ENCODE assay signal across 23 mouse cellular contexts in genomic region chr11:64924989-64925388, GRCm38 (mm10).
"Had no signal": no experiment of that assay in that cellular context is flagged by ENCODE, and none has a peak within 500 bp of the region (broad histone marks: within the 10 kb centered on the region; RNA-seq: fewer than 3 reads in every experiment).

No protein-coding gene starts in this region.

- H3K4me1 ChIP-seq: forebrain, embryonic 15.5 days; heart, embryonic 12.5 days; kidney, embryonic 15.5 days; limb, embryonic 10.5 days had no signal

- H3K4me2 ChIP-seq: forebrain, embryonic 15.5 days; heart, embryonic 12.5 days; hindbrain, embryonic 14.5 days; kidney, embryonic 15.5 days; limb, embryonic 12.5 days had no signal

- H3K9ac ChIP-seq: forebrain, embryonic 15.5 days; forebrain, postnatal 0 days; heart, embryonic 12.5 days; hindbrain, embryonic 14.5 days; kidney, embryonic 15.5 days; limb, embryonic 12.5 days had no signal

- H3K36me3 ChIP-seq: forebrain, embryonic 15.5 days; heart, embryonic 10.5 days; heart, embryonic 12.5 days; kidney, embryonic 15.5 days; limb, embryonic 10.5 days; limb, embryonic 12.5 days had no signal

- ATAC-seq: forebrain, embryonic 15.5 days; forebrain, postnatal 0 days; hindbrain, embryonic 16.5 days; inflammation-experienced regulatory T-cells, adult 6 months; intestine, embryonic 16.5 days had no signal

- H3K9me3 ChIP-seq: forebrain, embryonic 15.5 days; heart, embryonic 10.5 days; heart, embryonic 12.5 days; kidney, embryonic 15.5 days; limb, embryonic 10.5 days; limb, embryonic 12.5 days had no signal

- DNase-seq: forebrain, postnatal 0 days; gastrocnemius, postnatal 14 days; gastrocnemius, postnatal 36 days; heart, adult 18-20 months; heart, postnatal 14 days; heart, postnatal 36 days; kidney, adult 11 months; kidney, adult 2 months; kidney, adult 9 months; kidney, postnatal 14 days; kidney, postnatal 36 days had no signal

- H3K27me3 ChIP-seq: forebrain, embryonic 15.5 days; kidney, embryonic 15.5 days had no signal

- H3K27ac ChIP-seq: forebrain, embryonic 15.5 days; heart, embryonic 10.5 days; hindbrain, embryonic 14.5 days; kidney, embryonic 15.5 days; kidney, postnatal 0 days; left cerebral cortex, adult 2 months; limb, embryonic 10.5 days; limb, embryonic 12.5 days had no signal

- H3K4me3 ChIP-seq: forebrain, embryonic 15.5 days; heart, embryonic 10.5 days; heart, embryonic 12.5 days; kidney, embryonic 15.5 days; left cerebral cortex, adult 2 months; limb, embryonic 10.5 days; limb, embryonic 12.5 days had no signal
